Mouse (Mus musculus) bone marrow macrophage, adult 2 months (primary cell): ENCODE measurements around the gene Ehhadh.

Experiments used
- CTCF ChIP-seq: IDR thresholded peaks from 2 replicates; pipeline ENCODE4 v1.5.1; 2012; ENCODE audit warnings: low read depth, mild to moderate bottlenecking, low read length, moderate library complexity
- POLR2A ChIP-seq: IDR thresholded peaks from 2 replicates; pipeline ENCODE4 v1.6.1; 2012; ENCODE audit warnings: mild to moderate bottlenecking, low read depth, low read length, borderline replicate concordance

DNA sequence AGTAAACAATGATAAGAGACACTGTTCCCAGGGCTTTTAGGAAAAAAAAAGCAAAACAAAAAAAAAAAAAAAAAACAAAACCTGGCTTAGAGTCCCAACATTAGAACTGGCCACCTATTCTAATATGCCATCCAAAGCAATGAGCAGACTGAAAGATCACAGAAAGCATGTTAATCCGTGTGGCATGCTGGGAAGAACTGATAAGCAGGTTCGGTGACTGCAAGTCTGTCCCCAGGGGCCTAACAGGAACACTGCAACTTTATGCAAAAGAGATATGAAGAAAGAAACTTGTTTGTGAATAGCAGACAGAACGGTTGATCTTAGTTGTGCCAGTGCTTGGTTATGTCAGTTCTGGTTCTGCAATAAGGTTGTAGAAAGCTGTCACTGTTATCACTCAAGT lies 4.2 kb upstream of the Ehhadh start:
- TF ChIP-seq POLR2A = no peak
- no peak for TF ChIP-seq CTCF
